Mouse (Mus musculus): ENCODE measurements around the gene Kcnh3.

GRCm38 (mm10) chr15:99221315-99221952 lies 3.2 kb upstream of the Kcnh3 start:
- TF ChIP-seq CTCF (IDR thresholded peaks at IDR 0.05; ENCODE audit: low read depth, low read length): no peak
- TF ChIP-seq POLR2A (IDR thresholded peaks at IDR 0.05; ENCODE audit: extremely low read depth, insufficient read depth, low read length): no peak
